Mouse (Mus musculus) inflammation-experienced regulatory T-cells, adult 6 months (primary cell): ENCODE data around the gene Adpgk. TPM values are rescaled to one million over a fixed set of nuclear protein-coding genes. Genes with fewer than 3 reads are reported as not detected.

ENCODE experiments used
- polyA plus RNA-seq, 3 experiments: library from polyadenylated mRNA; unstranded; fragments of 100-300 nt; shearing (Covaris generic); gene quantifications; one replicate each; pipeline ENCODE4 v1.2.1; 2017

Adpgk gene
- polyA plus RNA-seq, 3 experiments from 2014 or later: 2.5 to 14.1 (median 10.8) TPM

Other genes starting within 250 kb of the Adpgk start
- gene Bbs4, start 62.0 kb downstream of the Adpgk start, polyA plus RNA-seq: 10 to 100 TPM; 14.6 to 21.4 (median 15.5) TPM
- gene Arih1, start 195.1 kb downstream of the Adpgk start, polyA plus RNA-seq: 10 to 100 TPM; 19.6 to 23.7 (median 23.0) TPM
- 10 to 100 TPM; 15.6 to 38.7 (median 37.6) TPM for gene Hexa, start 248.0 kb downstream of the Adpgk start, polyA plus RNA-seq
- not detected for gene Tmem202, start 248.3 kb downstream of the Adpgk start, polyA plus RNA-seq